Mouse (Mus musculus) liver, embryonic 15.5 days (tissue): ENCODE measurements at regions not wholly inside any gene's neighbourhood (a gene's known extent, or its start where the extent isn't known, plus 50 kb on each side); places are given as distances from the start of the nearest gene placed in this dataset.

Source experiments
- ATAC-seq: fragments of 200-750 bp; cut with Nextera tagmentation; 2 replicates; pipeline ENCODE4 v1.8.0; 2017; ENCODE audit warnings: moderate number of reproducible peaks, mild to moderate bottlenecking, moderate library complexity; ENCODE audit not compliant: insufficient read depth
- H3K27ac ChIP-seq: fragments of 300-500 bp; sonication (generic); replicated peaks from 2 replicates; pipeline ENCODE4 v1.5.1; 2015; ENCODE audit warnings: mild to moderate bottlenecking, inconsistent platforms
- H3K27me3 ChIP-seq: fragments of 300-500 bp; sonication (generic); 2 replicates; pipeline ENCODE4 v1.6.1; 2015; ENCODE audit warnings: mild to moderate bottlenecking, inconsistent platforms
- H3K36me3 ChIP-seq: fragments of 300-500 bp; sonication (generic); replicated peaks from 2 replicates; pipeline ENCODE4 v1.6.1; 2015; ENCODE audit warnings: moderate library complexity, mild to moderate bottlenecking, inconsistent platforms
- H3K4me1 ChIP-seq: fragments of 300-500 bp; sonication (generic); replicated peaks from 2 replicates; pipeline ENCODE4 v1.6.1; 2015; ENCODE audit warnings: inconsistent platforms
- H3K4me2 ChIP-seq: fragments of 300-500 bp; sonication (generic); 2 replicates; pipeline ENCODE4 v1.6.1; 2015; ENCODE audit warnings: moderate library complexity, mild to moderate bottlenecking, inconsistent platforms
- H3K4me3 ChIP-seq: fragments of 300-500 bp; sonication (generic); replicated peaks from 2 replicates; pipeline ENCODE4 v1.5.1; 2015; ENCODE audit warnings: mild to moderate bottlenecking, inconsistent platforms
- H3K9ac ChIP-seq: fragments of 300-500 bp; sonication (generic); 2 replicates; pipeline ENCODE4 v1.6.1; 2015; ENCODE audit warnings: moderate library complexity, mild to moderate bottlenecking, inconsistent platforms
- H3K9me3 ChIP-seq: fragments of 300-500 bp; sonication (generic); replicated peaks from 2 replicates; pipeline ENCODE4 v1.6.1; 2016; ENCODE audit warnings: inconsistent platforms
- WGBS: fragments of 180-500 bp; shearing (Covaris S2); methylation state at CpG from one replicate; pipeline ENCODE4 v1.1.7; 2015; ENCODE audit warnings: mixed read lengths; ENCODE audit not compliant: insufficient replicate concordance; 5-methylcytosine and 5-hydroxymethylcytosine counted together

- no peak overlapping the region for H3K4me3 ChIP-seq
- no peaks in the 10 kb centered on the region for H3K27me3 ChIP-seq
- H3K27ac ChIP-seq = no peak overlapping the region
- H3K4me2 ChIP-seq = no peak overlapping the region
- H3K36me3 ChIP-seq = no peaks in the 10 kb centered on the region
- no peaks in the 10 kb centered on the region for H3K9me3 ChIP-seq
- H3K4me1 ChIP-seq = no peaks in the 10 kb centered on the region
- 63% methylated on average over 5 of the region's 5 CpGs for WGBS
- no peak overlapping the region for H3K9ac ChIP-seq
- no peak for ATAC-seq
Measured at GRCm38 (mm10) chr8:96174996-96175395, 286.6 kb upstream of the Got2 start.

DNA sequence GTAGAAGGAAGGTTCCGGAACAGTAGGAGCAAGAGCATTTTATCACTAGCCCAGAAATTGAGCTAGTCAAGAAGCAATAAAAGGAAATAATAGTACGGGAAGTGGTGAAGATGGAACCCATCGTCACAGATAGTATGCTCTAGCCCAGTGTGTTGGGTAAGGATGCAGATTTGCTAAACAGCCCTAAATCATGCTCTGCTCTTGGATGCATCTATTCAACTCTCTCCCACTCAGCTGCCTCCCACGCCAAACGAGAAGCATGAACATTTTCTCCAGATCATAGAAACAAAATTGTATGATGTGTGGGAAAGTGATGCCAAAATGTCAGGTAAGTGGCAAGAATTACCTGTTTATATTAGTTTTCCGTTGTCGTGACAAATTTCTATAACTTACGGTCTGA, 276.6 kb upstream of the Got2 start:
- H3K9me3 ChIP-seq = no peaks in the 10 kb centered on the region
- no peak for ATAC-seq
- H3K4me2 ChIP-seq = no peak overlapping the region
- H3K27me3 ChIP-seq = no peaks in the 10 kb centered on the region
- H3K9ac ChIP-seq = no peak overlapping the region
- no peak overlapping the region for H3K27ac ChIP-seq
- no peaks in the 10 kb centered on the region for H3K4me1 ChIP-seq
- no peak overlapping the region for H3K4me3 ChIP-seq
- no peaks in the 10 kb centered on the region for H3K36me3 ChIP-seq
- 64% methylated on average over 8 of the region's 8 CpGs for WGBS

GRCm38 (mm10) chr8:96159899-96160298, 271.6 kb upstream of the Got2 start:
- Histone ChIP-seq H3K4me1 (no peaks in the 10 kb centered on the region), H3K9me3 (no peaks in the 10 kb centered on the region), H3K27ac (no peak overlapping the region), H3K36me3 (no peaks in the 10 kb centered on the region), H3K27me3 (no peaks in the 10 kb centered on the region), H3K4me2 (no peak overlapping the region), H3K4me3 (no peak overlapping the region), H3K9ac (no peak overlapping the region)
- 26% methylated on average over 6 of the region's 6 CpGs for WGBS
- no peak for ATAC-seq

DNA sequence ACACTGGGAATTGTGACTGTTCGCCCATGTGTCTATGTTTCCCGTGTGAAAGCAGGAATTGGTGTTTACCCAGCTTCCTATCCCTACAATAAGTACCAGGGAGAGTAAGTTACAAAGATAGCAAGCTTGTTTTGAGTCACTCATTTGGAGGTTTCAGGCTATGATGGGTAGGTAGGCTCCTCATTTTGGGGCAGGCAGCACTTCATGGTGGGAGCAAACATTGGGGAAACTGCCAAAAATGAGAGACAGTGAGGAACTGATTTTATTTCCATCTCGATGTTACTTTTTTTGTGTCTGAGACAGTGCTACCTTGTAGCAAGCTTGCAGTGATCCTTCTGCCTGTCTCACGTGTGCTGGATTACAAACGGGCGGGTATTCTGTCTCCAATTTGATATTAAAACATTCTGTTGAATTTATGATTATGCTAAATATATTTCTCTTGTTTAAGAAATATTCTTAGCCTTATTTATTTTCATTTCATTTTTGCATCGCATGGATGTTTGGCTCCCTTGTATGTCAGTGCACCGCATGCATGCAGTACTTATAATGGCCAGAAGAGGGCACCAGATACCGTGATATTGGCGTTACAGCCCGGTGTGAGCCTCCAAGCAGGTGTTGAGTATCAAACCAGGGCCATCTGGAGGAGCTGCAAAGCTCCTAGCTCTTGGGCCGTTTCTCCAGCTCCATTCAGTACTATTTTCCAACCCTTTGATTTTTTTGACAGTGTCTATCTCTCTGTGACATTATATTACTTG, 264.3 kb upstream of the Got2 start:
- no peaks in the 10 kb centered on the region for H3K4me1 ChIP-seq
- 25% methylated on average over 12 of the region's 12 CpGs for WGBS
- H3K27ac ChIP-seq = no peak overlapping the region
- H3K4me3 ChIP-seq = no peak overlapping the region
- H3K27me3 ChIP-seq = no peaks in the 10 kb centered on the region
- H3K9me3 ChIP-seq = no peaks in the 10 kb centered on the region
- no peak overlapping the region for H3K4me2 ChIP-seq
- ATAC-seq = no peak
- no peak overlapping the region for H3K9ac ChIP-seq
- H3K36me3 ChIP-seq = no peaks in the 10 kb centered on the region

DNA sequence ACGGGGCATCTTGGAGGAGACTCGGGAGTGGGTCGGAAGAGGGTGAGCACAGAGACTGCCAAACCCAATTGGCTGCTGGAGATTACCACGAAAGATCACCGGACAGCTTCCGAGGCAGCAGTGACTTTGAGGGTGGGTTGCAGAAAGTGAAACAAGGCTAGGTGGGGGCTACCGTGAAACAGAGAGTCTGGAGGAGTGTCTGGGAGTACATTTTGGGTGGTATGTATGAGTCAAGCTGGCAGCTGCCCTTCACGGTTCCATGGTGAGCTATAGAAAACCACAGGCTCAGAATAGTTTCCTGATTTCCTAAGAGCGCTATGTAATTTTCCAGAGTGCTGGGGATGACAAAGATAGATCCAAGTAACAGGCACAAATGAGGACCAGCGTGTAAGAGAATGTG, 263.7 kb upstream of the Got2 start:
- no peak for ATAC-seq
- no peak overlapping the region for H3K4me2 ChIP-seq
- H3K27me3 ChIP-seq = no peaks in the 10 kb centered on the region
- H3K4me3 ChIP-seq = no peak overlapping the region
- no peak overlapping the region for H3K27ac ChIP-seq
- 63% methylated on average over 10 of the region's 10 CpGs for WGBS
- no peaks in the 10 kb centered on the region for H3K4me1 ChIP-seq
- no peak overlapping the region for H3K9ac ChIP-seq
- H3K36me3 ChIP-seq = no peaks in the 10 kb centered on the region
- H3K9me3 ChIP-seq = no peaks in the 10 kb centered on the region

DNA sequence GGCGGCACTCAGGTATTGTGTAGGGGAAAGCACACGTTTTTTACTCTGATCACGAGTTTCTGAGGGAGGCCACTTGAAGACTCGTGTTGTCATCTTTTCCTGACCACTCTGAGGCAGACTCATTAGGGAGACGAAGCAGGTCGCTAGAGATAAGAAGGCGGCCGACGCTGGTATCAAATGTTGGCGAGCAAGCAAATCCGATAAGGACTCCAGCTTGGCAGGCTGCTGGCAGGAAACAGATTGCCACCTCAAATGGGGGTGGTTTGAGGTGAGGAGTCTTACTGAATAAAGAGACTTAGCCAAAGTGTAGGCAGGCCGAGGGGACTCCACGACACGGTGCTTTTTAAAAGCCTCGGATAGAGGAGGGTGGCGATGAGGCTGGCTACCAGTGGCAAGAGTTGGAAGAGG, 262.7 kb upstream of the Got2 start:
- Histone ChIP-seq H3K9ac (no peak overlapping the region), H3K4me3 (no peak overlapping the region), H3K36me3 (no peaks in the 10 kb centered on the region), H3K9me3 (no peaks in the 10 kb centered on the region), H3K4me1 (no peaks in the 10 kb centered on the region), H3K27me3 (no peaks in the 10 kb centered on the region), H3K27ac (no peak overlapping the region), H3K4me2 (no peak overlapping the region)
- WGBS = 48% methylated on average over 16 of the region's 16 CpGs
- no peak for ATAC-seq

DNA sequence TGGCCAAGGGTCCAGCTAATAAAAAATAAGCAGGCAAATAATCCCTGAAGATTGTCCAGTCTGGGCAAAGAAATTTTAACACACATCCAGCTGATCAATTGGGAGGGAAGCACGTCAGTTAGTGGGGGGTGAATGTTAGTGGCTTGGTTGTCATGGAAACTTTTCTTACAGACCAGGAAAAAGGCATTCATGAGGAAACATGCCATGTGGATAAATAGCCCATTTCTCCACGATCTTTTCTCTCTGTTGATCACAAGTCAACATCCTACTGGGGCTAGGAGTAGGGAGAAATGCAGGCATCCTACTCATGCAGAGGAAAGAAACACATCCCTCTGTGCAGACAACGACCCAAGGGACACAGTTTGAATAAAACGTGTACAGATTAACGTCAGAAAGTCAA, 243.8 kb upstream of the Got2 start:
- no peak overlapping the region for H3K9ac ChIP-seq
- no peak overlapping the region for H3K4me2 ChIP-seq
- no peaks in the 10 kb centered on the region for H3K27me3 ChIP-seq
- no peak for ATAC-seq
- H3K27ac ChIP-seq = no peak overlapping the region
- WGBS = 41% methylated on average over 5 of the region's 5 CpGs
- no peaks in the 10 kb centered on the region for H3K4me1 ChIP-seq
- no peaks in the 10 kb centered on the region; the same call in 1 of the 2 replicates for H3K9me3 ChIP-seq
- H3K4me3 ChIP-seq = no peak overlapping the region
- no peaks in the 10 kb centered on the region for H3K36me3 ChIP-seq

DNA sequence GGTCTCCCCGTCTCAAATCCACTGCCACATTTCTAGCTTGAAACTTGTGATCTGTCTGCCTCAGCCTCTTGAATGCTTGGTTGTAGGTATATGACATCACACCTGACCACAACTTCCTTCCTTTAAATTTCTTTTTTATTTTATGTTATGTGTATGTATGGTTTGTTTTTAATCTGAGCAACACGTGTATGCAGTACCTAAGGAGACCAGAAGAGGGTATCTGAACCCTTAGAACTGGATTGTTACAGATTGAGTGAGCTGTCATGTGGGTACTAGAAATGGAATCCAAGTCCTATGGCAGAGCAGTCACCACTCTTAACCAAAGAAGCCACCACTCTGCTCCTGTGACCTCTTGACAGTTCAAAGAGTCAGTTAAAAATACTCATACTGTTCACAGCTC, 240.0 kb upstream of the Got2 start:
- Histone ChIP-seq H3K36me3 (no peaks in the 10 kb centered on the region), H3K27ac (no peak overlapping the region), H3K9ac (no peak overlapping the region), H3K4me2 (no peak overlapping the region), H3K9me3 (no peaks in the 10 kb centered on the region; the same call in 1 of the 2 replicates), H3K27me3 (no peaks in the 10 kb centered on the region), H3K4me1 (no peaks in the 10 kb centered on the region), H3K4me3 (no peak overlapping the region)
- ATAC-seq = no peak
- 47% methylated on average over 2 of the region's 2 CpGs for WGBS

DNA sequence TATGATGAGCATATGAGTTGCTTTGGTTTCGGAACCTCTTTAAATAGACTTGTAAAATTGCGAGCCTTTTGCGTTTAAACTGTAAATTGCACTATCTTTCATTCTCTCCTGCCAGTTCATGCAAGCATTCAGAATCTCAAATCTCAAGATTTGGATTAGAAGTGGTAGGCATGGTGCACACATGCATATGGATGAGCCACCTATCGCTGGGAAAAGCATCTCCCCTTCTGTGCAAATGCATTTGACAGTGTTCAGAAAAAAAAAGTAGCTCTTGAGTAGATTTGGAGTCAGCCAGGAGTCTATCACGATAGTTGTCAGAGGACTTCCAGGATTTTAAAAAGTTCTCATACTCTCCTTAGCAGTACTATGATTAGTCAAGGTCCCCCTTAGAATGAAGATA, 212.5 kb upstream of the Got2 start:
- Histone ChIP-seq H3K4me3 (no peak overlapping the region), H3K27me3 (no peaks in the 10 kb centered on the region), H3K27ac (no peak overlapping the region), H3K36me3 (no peaks in the 10 kb centered on the region), H3K4me2 (no peak overlapping the region), H3K9me3 (no peaks in the 10 kb centered on the region), H3K9ac (no peak overlapping the region), H3K4me1 (no peaks in the 10 kb centered on the region)
- ATAC-seq = no peak
- 60% methylated on average over 5 of the region's 5 CpGs for WGBS

- Histone ChIP-seq H3K27ac (no peak overlapping the region), H3K27me3 (no peaks in the 10 kb centered on the region), H3K4me1 (no peaks in the 10 kb centered on the region), H3K4me3 (no peak overlapping the region), H3K4me2 (no peak overlapping the region), H3K9ac (no peak overlapping the region), H3K36me3 (no peaks in the 10 kb centered on the region), H3K9me3 (no peaks in the 10 kb centered on the region)
- WGBS = 61% methylated on average over 3 of the region's 3 CpGs
- no peak for ATAC-seq
Measured at GRCm38 (mm10) chr8:96092931-96093330, 204.6 kb upstream of the Got2 start.

- no peak overlapping the region for H3K27ac ChIP-seq
- no peak overlapping the region for H3K4me3 ChIP-seq
- H3K4me2 ChIP-seq = no peak overlapping the region
- H3K9me3 ChIP-seq = no peaks in the 10 kb centered on the region
- WGBS = 63% methylated on average over 1 of the region's 1 CpGs
- no peak overlapping the region for H3K9ac ChIP-seq
- no peaks in the 10 kb centered on the region for H3K36me3 ChIP-seq
- no peaks in the 10 kb centered on the region for H3K4me1 ChIP-seq
- H3K27me3 ChIP-seq = no peaks in the 10 kb centered on the region
- ATAC-seq = no peak
Measured at GRCm38 (mm10) chr8:96090231-96090630, 201.9 kb upstream of the Got2 start.

- WGBS = 52% methylated on average over 5 of the region's 5 CpGs
- Histone ChIP-seq H3K36me3 (no peaks in the 10 kb centered on the region), H3K27me3 (no peaks in the 10 kb centered on the region), H3K9me3 (no peaks in the 10 kb centered on the region), H3K4me3 (no peak overlapping the region), H3K4me1 (no peaks in the 10 kb centered on the region), H3K27ac (no peak overlapping the region), H3K4me2 (no peak overlapping the region), H3K9ac (no peak overlapping the region)
- ATAC-seq = no peak
Measured at GRCm38 (mm10) chr8:96068306-96068705, 180.0 kb upstream of the Got2 start.
